Mouse (Mus musculus) brain, embryonic 18.5 days (tissue): ENCODE measurements around the gene Cbr4.

Experiments
- DNase-seq: peaks from one replicate; pipeline ENCODE4 v3.0.0-alpha.2; 2012; ENCODE audit warnings: low read depth, low spot score

Gene Cbr4

DNA sequence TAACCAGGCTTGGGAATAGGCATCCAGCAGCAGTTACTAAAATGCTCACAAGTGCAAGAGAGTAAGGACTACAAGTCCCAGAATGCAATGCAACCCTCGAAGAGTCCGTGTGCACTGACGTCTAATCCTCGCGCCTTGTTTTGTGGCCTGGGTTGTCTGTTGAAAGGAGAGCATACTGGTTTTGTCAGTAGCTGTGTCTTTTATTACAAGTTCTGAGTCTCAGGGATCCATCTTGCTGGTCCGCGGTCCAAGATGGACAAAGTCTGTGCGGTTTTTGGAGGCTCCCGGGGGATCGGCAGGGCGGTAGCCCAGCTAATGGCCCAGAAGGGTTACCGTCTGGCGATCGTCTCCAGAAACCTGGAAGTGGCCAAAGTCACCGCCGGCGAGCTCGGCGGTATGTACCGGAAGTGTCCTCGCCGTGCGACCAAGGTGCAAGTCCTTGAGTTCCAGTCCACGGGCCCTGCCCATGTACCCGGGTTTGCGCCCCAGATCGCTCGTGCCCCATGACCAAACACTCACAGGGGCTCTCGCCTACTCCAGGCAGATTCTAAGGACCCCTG lies at the start of gene Cbr4:
Gene Cbr4 (plus strand): TSS at position 138 of the 560 bp plus-strand sequence.
- peak; percentile 92 for DNase-seq

DNA sequence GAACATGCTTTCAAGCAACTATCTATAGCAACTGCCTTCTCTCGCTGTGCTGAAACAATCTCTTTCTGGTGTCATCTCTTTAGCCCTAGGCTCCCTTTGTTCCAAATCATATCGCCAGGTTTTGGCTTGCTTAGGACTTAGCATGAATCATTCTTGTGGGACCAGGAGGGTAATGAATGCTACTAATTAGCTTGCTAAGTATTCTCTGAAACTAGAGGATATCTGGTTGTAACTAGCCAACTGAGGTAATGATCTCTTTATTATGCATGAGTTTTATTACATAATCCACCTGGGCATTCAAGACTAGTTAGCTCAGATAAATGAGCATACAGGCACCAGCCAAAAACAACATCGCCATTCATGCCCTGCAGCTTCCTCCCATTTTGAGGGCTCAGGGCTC lies 44.5 kb upstream of the Cbr4 start:
- DNase-seq: no peak

DNA sequence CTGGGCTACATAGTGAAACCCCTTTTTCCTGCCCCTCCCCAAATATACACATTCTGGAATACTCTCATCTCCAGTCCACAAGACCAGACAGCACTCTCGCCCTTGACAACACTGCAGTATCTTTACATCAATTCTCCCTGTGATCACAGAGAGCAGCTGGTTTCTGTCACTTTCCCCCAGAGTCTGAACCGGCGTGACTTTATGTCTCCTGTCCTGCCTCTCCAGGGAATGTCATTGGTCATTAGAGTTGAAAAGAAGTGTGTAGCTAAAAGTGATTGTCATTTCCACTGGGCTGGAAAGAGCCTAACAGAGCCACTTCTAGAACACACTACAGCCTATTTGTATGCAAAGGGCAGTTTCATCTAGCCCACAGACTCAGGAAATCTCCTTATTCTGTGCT lies 43.2 kb upstream of the Cbr4 start:
- no peak for DNase-seq

DNA sequence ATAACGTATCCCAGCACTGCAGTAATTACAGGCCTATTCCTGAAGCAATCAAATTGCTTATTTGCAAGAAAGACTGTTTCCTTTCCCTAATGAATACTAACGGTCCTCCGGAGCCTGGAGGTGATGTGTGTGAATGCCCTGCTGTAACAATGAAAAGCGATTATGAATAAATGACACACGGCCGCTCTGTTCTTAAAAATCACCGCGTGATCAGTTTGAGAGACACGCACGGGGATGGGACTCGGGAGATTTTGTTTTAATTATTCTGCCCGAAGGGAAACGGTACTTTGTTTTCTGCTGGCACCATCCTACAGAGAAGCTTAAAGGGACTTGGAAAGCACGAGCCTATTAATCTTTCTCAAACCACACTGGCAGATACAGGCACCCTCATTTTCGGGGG lies 41.2 kb upstream of the Cbr4 start:
- no peak for DNase-seq

DNA sequence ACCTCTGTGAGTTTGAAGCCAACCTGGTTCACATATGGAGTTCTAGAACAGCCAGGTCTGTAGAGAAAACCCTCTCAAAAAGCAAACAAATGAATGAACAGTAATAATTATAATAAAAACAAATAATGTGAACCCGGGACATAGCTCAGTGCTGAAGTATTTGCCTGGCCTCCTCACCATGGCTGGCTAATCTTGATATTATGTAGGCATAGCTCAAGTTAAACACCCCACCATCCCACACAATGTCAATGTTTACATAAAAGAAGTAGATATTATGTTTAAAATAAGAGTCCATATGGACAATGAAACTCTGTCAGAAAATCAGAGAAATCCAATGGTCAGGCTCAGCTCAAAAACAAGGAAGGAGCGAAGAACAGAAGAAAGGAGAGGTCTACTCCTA lies 39.4 kb upstream of the Cbr4 start:
- no peak for DNase-seq

DNA sequence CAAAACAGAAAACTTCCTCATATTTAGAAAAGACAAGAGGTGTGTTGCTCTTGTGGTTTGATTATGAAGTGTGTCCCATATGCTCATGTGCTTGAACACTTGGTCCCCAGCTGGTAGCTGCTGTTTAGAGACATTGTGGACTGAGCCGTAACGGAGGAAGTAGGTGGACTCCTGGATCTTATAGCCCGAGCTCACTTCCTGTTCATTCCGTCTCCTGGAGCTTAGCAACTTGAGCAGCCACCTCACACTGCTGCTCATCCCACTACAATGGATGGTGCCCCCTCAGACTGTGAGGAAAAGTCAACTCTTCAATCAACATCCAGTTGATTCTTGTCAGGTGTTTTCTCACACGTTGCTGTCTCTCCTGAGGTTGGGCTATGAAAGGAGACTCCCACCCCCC lies 38.7 kb upstream of the Cbr4 start:
- no peak for DNase-seq

DNA sequence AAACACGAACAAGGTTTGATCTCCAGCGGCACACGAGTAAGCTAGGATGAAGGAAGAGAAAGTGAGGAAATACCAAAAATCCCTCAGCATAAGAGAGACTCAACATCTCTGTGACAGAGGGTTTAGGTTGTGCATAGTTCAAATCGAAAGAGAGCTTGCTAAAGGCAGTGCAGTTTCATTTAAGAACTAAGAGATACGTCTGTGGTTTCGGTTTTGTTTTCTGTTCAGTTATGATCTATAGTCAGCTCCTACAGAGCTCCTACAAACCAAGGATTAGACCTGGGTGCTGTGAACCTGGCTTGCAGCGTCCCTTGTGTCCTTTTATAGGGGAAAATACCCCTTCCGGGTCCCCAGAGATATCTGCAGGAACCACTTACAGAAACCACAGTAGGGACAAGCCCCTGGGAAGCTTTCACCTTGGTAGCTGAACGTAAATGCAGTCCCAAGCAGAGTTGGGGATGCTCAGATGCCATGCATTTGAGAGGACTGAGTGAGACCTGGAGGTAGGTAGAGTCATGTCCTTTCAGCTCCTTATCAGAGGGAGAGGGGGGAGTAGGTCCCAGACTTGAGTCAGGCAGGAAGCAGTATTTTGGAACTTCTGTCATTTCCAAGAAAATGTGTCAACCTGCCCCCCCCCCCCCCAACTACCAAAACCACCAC lies 36.5 kb upstream of the Cbr4 start:
- DNase-seq: no peak

DNA sequence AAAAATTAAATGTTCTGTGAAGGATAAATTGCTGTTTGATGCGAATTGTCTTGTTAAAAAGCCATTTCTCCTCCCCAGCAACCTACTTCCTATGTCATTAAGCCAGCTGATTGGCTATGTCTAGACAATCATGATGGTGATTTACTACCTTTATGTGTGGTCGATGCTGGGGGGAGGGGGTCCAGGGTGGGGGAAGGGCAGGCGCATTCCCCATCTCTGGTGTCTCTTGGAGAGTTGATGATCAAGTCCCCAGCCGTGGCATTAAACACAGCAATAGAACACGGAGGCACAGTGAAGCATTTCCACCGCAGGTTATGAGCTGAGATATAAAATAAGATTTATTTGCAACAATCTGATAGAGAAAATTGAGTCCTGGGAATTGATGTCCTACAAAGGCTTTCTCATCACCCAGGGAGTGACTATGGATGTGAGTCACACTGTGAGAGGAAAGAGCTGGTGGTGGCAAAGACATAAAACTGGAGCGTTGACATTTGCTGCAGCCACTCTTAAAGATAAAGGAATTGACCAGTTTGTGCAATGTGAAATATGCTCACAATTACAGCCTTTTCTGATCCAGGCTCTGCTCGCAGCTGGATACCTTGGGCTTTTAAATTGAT lies 35.7 kb upstream of the Cbr4 start:
- no peak for DNase-seq

DNA sequence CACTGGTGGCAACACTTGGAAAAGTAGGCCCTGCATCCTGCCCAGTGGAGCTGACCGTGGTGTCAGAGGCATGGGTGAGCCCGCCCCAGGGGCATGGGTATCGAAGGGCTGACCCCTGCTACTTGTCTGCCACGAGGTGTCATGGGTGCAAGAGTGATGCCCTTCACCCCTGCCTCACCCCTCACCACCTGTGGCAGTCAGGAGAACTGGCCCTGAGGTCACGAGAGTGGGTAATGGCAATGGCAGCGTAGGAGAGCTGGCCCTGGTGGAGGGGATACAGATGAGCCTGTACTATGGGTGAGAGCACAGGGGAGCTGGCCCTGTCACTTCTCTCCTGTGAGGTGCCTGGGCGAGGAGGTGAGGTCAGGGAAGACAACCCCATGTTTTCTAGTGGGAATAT lies 27.8 kb upstream of the Cbr4 start:
- DNase-seq: no peak

DNA sequence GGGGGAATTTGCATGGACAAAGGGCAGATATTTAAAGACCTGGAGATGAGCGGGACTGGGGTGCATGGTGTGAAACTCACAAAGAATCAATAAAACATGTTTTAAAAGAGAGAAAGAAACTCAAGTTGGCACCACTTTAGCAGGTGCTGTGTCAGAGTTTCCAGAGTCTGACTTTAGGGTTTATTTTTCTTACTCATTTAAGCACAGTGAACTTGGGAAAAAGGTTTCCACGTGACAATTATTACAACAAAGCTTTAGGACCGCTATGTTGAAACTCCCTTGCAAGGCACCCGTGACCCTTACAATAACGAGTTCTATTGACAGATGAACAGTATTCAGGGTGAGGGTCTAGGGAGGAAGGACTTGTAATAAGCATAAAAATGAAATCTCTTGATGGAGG lies 25.3 kb upstream of the Cbr4 start:
- no peak for DNase-seq

DNA sequence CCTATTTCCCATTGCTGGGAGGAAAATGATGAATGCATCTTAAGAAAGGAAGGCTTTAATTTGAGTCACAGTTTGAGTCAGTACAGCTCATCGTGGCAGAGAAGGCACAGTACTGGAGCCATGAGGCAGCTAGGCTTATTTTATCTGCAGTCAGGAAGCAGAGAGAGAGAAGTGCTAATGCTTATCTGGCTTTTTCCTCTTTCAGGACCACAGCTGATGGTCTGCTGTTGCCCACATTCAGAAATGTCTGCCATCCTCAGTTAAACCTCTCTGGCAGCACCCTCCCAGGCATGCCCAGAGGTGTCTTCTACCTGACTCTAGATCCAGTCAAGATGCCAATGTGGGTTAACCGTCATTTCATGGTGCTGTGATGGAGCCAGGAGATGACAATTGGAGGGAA lies 23.1 kb upstream of the Cbr4 start:
- no peak for DNase-seq

DNA sequence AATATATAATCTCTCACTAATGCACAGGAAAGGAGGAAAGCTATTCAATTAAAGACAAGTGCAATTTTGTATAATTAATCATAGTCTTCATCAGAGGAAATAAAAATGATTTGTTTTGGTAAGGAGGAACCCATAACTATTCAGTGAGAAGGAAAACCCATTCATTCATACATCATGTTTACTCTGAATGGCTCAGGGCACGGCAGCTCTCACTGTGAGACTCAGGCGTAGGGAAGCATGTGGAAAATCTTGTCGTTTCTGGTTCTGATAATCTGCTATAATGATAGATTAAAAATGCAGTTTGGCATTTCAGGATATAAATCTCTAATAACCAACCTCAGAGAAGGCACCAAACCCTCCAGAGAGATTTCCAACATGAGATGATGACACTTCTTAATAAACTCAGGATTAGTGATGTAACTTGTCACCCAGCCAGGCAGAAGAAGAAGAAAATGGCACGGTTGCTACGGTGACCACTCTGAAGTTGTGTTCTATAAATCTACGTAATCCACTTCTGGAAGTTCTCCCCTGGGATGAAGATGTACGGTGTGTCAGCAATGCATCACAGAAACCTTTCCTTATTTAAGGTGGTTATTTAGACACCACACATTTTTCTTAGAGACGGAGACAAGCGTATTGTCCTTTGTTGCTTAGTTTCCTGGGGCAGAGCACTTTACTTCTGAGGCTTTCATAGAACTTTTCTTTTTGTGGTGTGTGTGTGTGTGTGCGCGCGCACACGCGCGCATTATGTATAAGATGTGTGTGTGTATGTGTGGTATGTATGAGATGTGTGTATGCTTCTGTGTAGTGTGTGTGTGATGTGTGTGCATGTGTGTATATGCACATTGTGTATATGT lies 20.6 kb upstream of the Cbr4 start:
- no peak for DNase-seq

DNA sequence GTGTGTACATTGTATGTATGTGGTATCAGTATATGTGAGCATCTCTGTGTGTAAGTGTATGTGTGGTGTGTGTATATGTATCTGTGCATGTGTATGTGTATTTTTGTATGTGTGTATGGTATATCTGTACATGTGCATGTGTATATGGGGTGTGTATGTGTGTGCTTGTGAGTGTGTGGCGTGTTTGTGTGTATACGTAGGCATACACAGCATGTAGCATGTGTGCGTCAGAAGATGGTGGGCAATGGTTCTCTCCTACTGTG lies 20.1 kb upstream of the Cbr4 start:
- DNase-seq: no peak

DNA sequence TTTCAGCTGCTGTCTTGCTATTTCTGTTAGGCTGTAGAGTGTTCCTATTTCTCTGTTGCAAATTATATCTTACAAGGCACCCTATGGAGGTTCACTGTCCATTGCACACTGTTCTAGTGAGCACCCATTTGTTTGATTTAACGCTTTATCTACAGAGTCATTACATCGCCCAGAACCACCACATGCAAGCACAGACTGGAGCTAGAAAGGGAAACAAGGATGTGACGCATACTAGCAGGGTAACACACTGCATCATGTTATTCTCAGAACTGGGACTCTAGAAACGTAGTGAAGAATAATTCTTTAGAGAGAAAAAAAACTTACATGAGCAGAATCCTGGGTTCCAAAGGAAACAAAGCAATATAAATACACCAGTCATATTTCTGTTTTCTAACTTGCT lies 17.3 kb upstream of the Cbr4 start:
- no peak for DNase-seq

DNA sequence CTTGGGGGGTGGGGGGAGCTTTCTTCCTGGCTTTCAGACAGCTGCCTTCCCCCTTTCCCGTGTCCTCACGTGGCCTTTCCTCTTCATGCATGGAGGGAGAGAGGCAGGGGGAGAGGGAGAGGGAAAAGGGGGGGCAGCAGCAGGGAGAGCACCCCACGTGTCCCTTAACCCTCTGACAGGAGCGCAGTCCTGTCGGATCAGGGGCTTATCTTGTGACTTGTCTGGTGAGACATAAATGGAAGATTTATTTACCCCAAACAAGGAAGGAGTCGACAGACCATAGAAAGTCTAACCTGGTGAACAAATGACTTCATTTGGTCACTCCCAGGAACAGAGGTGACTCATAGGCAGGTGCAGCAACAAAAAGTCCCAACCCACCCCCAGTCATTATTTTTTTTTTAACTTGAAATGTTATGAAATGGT lies 12.3 kb upstream of the Cbr4 start:
- DNase-seq: no peak

DNA sequence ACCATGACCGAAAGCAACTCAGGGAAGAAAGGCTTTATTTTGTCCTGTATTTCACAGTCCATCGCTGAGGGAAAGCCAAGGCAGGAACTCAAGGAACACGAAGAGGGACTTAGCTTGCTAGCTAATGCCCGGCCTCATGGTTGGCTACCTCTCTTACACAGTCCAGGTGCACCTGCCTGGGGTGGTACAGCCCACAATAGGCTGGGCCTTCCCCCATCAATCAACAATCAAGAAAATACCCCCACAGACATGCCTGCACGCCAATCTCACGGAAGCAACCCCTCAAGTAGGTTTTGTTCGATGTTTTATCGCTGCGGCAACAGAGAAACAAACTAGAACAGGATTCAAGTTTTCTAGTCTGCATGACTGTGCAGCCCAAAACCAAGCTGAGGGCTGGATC lies 11.4 kb upstream of the Cbr4 start:
- no peak for DNase-seq

DNA sequence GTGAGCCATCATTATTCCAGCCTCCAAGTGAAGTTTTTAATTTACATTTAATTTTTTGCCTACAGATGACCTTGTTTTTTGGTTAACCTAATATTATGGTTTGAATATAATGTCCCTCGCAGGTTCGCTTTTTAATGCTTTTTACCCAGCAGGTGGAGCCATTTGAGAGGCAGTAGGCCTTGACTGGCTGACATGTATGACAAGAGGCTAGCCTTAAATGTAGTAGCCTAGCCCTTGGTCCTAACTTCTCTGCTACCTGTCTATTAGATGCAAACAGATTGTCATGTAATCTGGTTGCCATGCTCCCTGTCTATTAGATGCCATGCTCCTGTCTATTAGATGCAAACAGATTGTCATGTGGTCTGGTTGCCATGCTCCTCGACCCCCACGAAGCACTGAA lies 9.4 kb upstream of the Cbr4 start:
- no peak for DNase-seq

DNA sequence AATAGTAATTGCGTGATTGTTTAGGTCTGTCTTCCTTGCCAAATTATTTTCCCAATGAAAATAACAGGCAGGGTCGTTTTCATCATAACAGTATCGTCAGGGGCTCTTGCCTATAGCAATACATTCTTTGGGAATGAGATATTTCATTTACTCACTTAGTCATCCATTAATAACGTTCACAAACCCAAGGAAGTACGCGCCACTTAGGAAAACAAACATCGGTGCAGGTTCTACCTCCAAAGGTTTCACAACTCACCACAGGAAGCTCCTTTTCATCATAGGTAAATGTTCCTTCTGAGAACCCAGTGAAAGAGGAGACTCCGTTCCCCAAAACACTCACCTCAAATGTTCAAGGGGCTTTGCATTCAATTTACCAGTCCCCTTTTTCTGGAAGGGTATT lies 8.7 kb upstream of the Cbr4 start:
- DNase-seq: no peak

DNA sequence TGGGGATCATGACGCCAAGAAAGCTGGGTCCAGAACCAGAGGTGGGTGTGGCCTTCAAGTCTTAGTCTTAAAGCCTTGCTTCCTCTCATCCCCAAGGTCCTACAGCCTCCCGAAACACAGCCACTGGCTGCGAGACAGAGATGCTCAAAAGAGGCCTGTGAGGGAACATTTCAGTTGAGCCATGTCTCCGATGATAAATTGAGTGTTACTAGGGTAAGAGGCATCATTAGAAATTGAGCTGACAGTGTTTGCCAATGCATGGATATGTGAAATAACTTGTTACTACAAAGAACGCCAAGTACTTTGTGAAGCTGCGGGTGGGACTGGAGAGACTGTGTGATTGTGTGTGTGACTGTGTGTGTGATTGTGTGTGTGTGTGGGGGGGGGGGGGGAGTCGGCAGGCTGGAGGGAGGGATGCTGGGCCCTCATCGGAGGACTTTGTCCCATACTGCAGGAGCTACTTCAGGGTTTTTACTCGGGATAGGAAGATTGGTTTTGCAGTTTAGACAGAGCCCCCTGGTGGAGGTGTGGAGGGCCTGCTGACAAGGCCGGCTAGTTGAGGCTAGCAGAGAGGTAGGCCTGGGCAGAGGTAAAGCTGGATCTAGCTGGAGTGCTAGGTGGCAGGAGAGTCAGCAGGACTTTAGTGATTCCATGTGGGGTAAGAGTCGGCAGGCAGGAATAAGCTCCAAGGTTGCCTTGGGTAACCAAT lies 7.9 kb upstream of the Cbr4 start:
- DNase-seq: no peak

DNA sequence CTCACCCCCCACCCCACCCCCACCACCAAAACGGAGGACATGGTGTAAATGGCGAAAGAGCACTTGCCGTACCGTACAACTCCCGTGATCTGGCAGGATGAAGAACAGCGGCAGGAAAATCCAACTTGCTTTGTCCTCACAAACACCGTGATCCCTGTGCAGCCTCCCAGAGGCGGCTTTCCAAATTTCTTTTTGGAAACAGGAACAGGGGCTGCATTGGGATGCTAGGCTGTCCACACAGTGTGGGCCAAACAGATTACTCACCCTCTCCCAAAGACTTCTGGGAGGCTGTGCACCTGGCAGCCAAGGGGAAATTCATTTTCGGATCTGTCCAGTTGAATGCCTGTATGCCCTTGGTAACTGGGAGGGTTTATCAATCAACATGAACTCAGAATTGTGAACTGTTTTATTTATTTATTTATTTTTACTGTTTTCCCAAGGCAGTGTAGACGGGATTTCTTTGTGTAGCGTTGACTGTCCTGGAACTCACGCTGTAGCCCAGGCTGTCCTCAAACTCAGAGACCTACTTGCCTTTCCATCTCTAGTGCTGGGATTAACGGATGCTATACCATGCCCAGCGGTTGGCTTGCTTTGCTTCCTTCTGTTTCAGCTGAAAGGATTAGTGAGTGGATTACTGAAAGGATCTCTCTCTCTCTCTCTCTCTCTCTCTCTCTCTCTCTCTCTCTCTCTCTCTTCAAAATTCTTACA lies 7.1 kb upstream of the Cbr4 start:
- DNase-seq: no peak

DNA sequence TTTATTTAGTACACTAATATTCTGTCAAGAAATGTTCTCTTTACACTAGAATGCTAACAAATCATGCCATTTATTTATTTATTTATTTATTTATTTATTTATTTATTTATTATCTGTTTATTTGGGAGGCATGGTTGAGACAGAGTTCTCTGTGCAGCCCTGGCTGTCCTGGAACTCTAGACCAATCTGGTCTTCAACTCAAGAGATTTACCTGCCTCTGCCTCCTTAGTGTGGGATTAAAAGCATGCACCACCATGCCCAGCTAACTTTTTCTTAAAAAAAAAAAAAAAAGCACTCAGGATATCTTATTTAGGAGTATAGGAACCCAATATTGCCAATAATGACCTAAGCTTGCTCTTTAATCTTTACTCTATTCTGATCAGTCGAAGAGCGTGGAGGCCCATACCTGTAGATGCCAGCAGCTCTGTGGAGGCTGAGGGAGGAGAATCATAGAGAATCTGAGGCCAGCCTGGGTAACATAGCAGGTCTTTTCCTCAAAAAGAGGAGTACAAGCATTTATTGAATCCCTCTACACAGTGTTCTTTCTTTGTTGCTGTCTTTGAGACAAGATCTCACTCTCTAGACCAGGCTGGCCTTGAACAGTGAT lies 508 bp upstream of the Cbr4 start:
- DNase-seq: no peak
